8 mouse cellular contexts compared by ENCODE assay signal in genomic region chr11:103639407-103639946, GRCm38 (mm10). TPM values are rescaled to one million over a fixed set of nuclear protein-coding genes. Genes with fewer than 3 reads are reported as not detected.
DNase-seq lines count a peak whose midpoint lies in the region; TF ChIP-seq lines count a peak whose summit lies in the region.

No protein-coding gene starts in this region.

- no peaks in the 10 kb centered on the region for H3K79me2 ChIP-seq in CH12.LX (replicated peaks; ENCODE audit: control insufficient read depth, extremely low read depth, insufficient read depth, poor library complexity, severe bottlenecking)

- H3K27ac ChIP-seq in heart, embryonic 10.5 days, result no peak overlapping the region
- H3K27ac ChIP-seq in CH12.LX (ENCODE audit: insufficient read depth, low read depth), result no peak overlapping the region
- no peak overlapping the region for H3K27ac ChIP-seq in bone marrow macrophage, adult 2 months (ENCODE audit: insufficient read depth, low read depth, low read length)
- H3K27ac ChIP-seq in testis, adult 2 months (ENCODE audit: control insufficient read depth, insufficient read depth, low read depth, low read length), result no peak overlapping the region

- TF ChIP-seq CTCF in CH12.LX (conservative IDR thresholded peaks at IDR 0.05 in 1 of 2, IDR thresholded peaks at IDR 0.05 in 1 of 2; ENCODE audit: low read depth in 2 of 2, low read length in 2 of 2), result peak; percentile 96 to 98
- peak; percentile 76 for TF ChIP-seq CTCF in bone marrow macrophage, adult 2 months (IDR thresholded peaks at IDR 0.05; ENCODE audit: low read depth, low read length)
- TF ChIP-seq CTCF in testis, adult 2 months (IDR thresholded peaks at IDR 0.05; ENCODE audit: control insufficient read depth, insufficient read depth, insufficient replicate concordance, low read depth, low read length), result peak; percentile 91; the same call in 1 of the 2 replicates

- no peak for TF ChIP-seq POLR2A in CH12.LX (IDR thresholded peaks at IDR 0.05; ENCODE audit: low read depth, low read length)
- no peak for TF ChIP-seq POLR2A in bone marrow macrophage, adult 2 months (IDR thresholded peaks at IDR 0.05; ENCODE audit: borderline replicate concordance, low read depth, low read length)
- no peak for TF ChIP-seq POLR2A in testis, adult 2 months (IDR thresholded peaks at IDR 0.05; ENCODE audit: control insufficient read depth, low read depth, low read length)

- no peaks in the 10 kb centered on the region for H3K4me1 ChIP-seq in heart, embryonic 10.5 days
- no peaks in the 10 kb centered on the region for H3K4me1 ChIP-seq in CH12.LX (ENCODE audit: control insufficient read depth in 1 of 2, insufficient read depth in 2 of 2)
- H3K4me1 ChIP-seq in bone marrow macrophage, adult 2 months (ENCODE audit: control insufficient read depth, insufficient read depth, low read length), result no peaks in the 10 kb centered on the region
- no peaks in the 10 kb centered on the region; the same call in 1 of the 2 replicates for H3K4me1 ChIP-seq in testis, adult 2 months (ENCODE audit: control insufficient read depth, insufficient read depth, low read length)

- TF ChIP-seq EP300 in CH12.LX (IDR thresholded peaks at IDR 0.05; ENCODE audit: low read length), result 0 out of 2 replicates have a peak, but pooled peaks have one; percentile 16

- peak; percentile 99 for TF ChIP-seq RAD21 in CH12.LX (IDR thresholded peaks at IDR 0.05; ENCODE audit: low read depth, low read length)

- H3K9me3 ChIP-seq in heart, embryonic 10.5 days, result no peaks in the 10 kb centered on the region
- peaks cover 3% of the 10 kb centered on the region for H3K9me3 ChIP-seq in CH12.LX (replicated peaks; ENCODE audit: low read length)

- no peak overlapping the region for H3K4me3 ChIP-seq in heart, embryonic 10.5 days
- H3K4me3 ChIP-seq in CH12.LX (replicated peaks in 1 of 3; ENCODE audit: low read depth in 2 of 3, low read length in 2 of 3, poor library complexity in 1 of 3), result no peak overlapping the region
- no peak overlapping the region for H3K4me3 ChIP-seq in bone marrow macrophage, adult 2 months (ENCODE audit: insufficient read depth, low read length)
- peak overlapping the region; percentile 72 for H3K4me3 ChIP-seq in testis, adult 2 months (ENCODE audit: control insufficient read depth, low read depth, low read length)

- 3% methylated on average over 10 of the region's 10 CpGs for WGBS in heart, embryonic 10.5 days

- DNase-seq in heart, adult 18-20 months, result peak; percentile 26 to 69
- no peak for DNase-seq in heart, embryonic 10.5 days (ENCODE audit: low spot score)
- peak; percentile 71 for DNase-seq in CH12.LX (ENCODE audit: extremely low read depth)
- peak; percentile 39 for DNase-seq in fibroblast of lung, adult 2 months (ENCODE audit: low read depth)
- peak; percentile 76 for DNase-seq in kidney, postnatal 10 days
- DNase-seq in mesoderm, embryonic 11.5 days (ENCODE audit: low read depth, low spot score), result peak; percentile 84

- H3K4me2 ChIP-seq in CH12.LX (ENCODE audit: insufficient read depth, low read depth, poor library complexity, severe bottlenecking), result 0 out of 2 replicates have a peak overlapping the region, but pooled peaks have one; percentile 41

- dilution Hi-C loops in CH12.LX (cut with MboI; ENCODE audit: extremely low pct_ligation_motif_present, extremely low pct_unique_long_range_greater_than_20kb, low sequenced_read_pairs), result no loop called here

- in situ Hi-C loops in CH12.LX (cut with MboI; ENCODE audit: low pct_ligation_motif_present, low pct_unique_long_range_greater_than_20kb, low sequenced_read_pairs), result no loop called here

- peaks cover 50% of the 10 kb centered on the region for H3K27me3 ChIP-seq in heart, embryonic 10.5 days (ENCODE audit: insufficient read depth, poor library complexity, severe bottlenecking)
- peaks cover 92% of the 10 kb centered on the region for H3K27me3 ChIP-seq in CH12.LX (replicated peaks)
- no peaks in the 10 kb centered on the region for H3K27me3 ChIP-seq in testis, adult 2 months (ENCODE audit: control insufficient read depth, insufficient read depth, low read length)

- H3K36me3 ChIP-seq in heart, embryonic 10.5 days, result no peaks in the 10 kb centered on the region
- H3K36me3 ChIP-seq in CH12.LX (replicated peaks in 1 of 2; ENCODE audit: control insufficient read depth in 1 of 2, insufficient read depth in 1 of 2, low read length in 1 of 2), result no peaks in the 10 kb centered on the region
- H3K36me3 ChIP-seq in testis, adult 2 months (ENCODE audit: control insufficient read depth, insufficient read depth, low read length), result no peaks in the 10 kb centered on the region

- H3K9ac ChIP-seq in CH12.LX (ENCODE audit: insufficient read depth, low read depth), result no peak overlapping the region

TF ChIP-seq in CH12.LX, 34 proteins besides CTCF, POLR2A, EP300 and RAD21:
- peak; percentile 88 for TF ChIP-seq ZNF384 (IDR thresholded peaks at IDR 0.05; ENCODE audit: low read depth, low read length)
- peak; percentile 53; the same call in 1 of the 2 replicates for TF ChIP-seq IRF4 (IDR thresholded peaks at IDR 0.05; ENCODE audit: low read depth, low read length)
- peak; percentile 70; the same call in 1 of the 2 replicates for TF ChIP-seq MYC (IDR thresholded peaks at IDR 0.05; ENCODE audit: low read depth, low read length)
- TF ChIP-seq ZC3H11A (IDR thresholded peaks at IDR 0.05; ENCODE audit: low read depth, low read length), result peak; percentile 78
- peak; percentile 71 for TF ChIP-seq NELFE (IDR thresholded peaks at IDR 0.05; ENCODE audit: low read depth, low read length)
- TF ChIP-seq CHD2 (IDR thresholded peaks at IDR 0.05; ENCODE audit: low read length), result no peak
- TF ChIP-seq BHLHE40 (IDR thresholded peaks at IDR 0.05; ENCODE audit: low read depth, low read length), result peak; percentile 5; the same call in 1 of the 2 replicates
- TF ChIP-seq MAZ (IDR thresholded peaks at IDR 0.05; ENCODE audit: low read depth, low read length), result 0 out of 2 replicates have a peak, but pooled peaks have one; percentile 39
- peak; percentile 23; the same call in 1 of the 2 replicates for TF ChIP-seq MXI1 (IDR thresholded peaks at IDR 0.05; ENCODE audit: low read depth, low read length)
- TF ChIP-seq ZMIZ1 (IDR thresholded peaks at IDR 0.05; ENCODE audit: low read depth, low read length), result no peak
- TF ChIP-seq SIN3A (IDR thresholded peaks at IDR 0.05; ENCODE audit: low read length), result peak; percentile 56; the same call in 1 of the 2 replicates
- no peak for TF ChIP-seq UBTF (IDR thresholded peaks at IDR 0.05; ENCODE audit: low read depth, low read length)
- 0 out of 2 replicates have a peak, but pooled peaks have one; percentile 45 for TF ChIP-seq MAX (IDR thresholded peaks at IDR 0.05; ENCODE audit: low read length)
- peak; percentile 96 for TF ChIP-seq SMC3 (IDR thresholded peaks at IDR 0.05; ENCODE audit: low read depth, low read length)
- TF ChIP-seq MAFK (IDR thresholded peaks at IDR 0.05; ENCODE audit: insufficient replicate concordance, low read length), result peak; percentile 13; the same call in 1 of the 2 replicates
- no peak for TF ChIP-seq TBP (conservative IDR thresholded peaks at IDR 0.05; ENCODE audit: low read depth, low read length)
- TF ChIP-seq JUND (conservative IDR thresholded peaks at IDR 0.05; ENCODE audit: low read depth, low read length), result peak; percentile 69

RNA-seq across cellular contexts. Expression of gene Lyzl6, which starts 0.8 kb away (rescaled TPM):
- not detected for total RNA-seq in heart, adult 18-20 months (2021)
- not detected in 2 replicates for polyA plus RNA-seq in heart, embryonic 10.5 days (2016; fragmentation: Nextera tagmentation; extraction: Ambion mirVana)
- total RNA-seq in CH12.LX (2012; rRNA removed) (not detected in 2 replicates), CH12.LX (2014; rRNA removed) (not detected in 2 replicates)
- not detected in 2 replicates for polyA plus RNA-seq in CH12.LX (2012; ENCODE audit: insufficient read length, low read depth)
- polyA plus RNA-seq in bone marrow macrophage, adult 2 months (2012; ENCODE audit: insufficient read depth, insufficient read length, missing spikeins), result not detected in 2 replicates
- 231 and 296 TPM in 2 replicates for polyA plus RNA-seq in testis, adult 2 months (2012; rRNA removed)

RNA-seq across cellular contexts. Expression of gene Rprml, which starts 9.9 kb away (rescaled TPM):
- not detected for total RNA-seq in heart, adult 18-20 months (2021)
- polyA plus RNA-seq in heart, embryonic 10.5 days (2016; fragmentation: Nextera tagmentation; extraction: Ambion mirVana), result 0.48 TPM in 1 of 2 replicates, not detected in the other
- total RNA-seq in CH12.LX (2012; rRNA removed), result not detected in 2 replicates
- total RNA-seq in CH12.LX (2014; rRNA removed), result not detected in 2 replicates
- not detected in 2 replicates for polyA plus RNA-seq in CH12.LX (2012; ENCODE audit: insufficient read length, low read depth)
- polyA plus RNA-seq in bone marrow macrophage, adult 2 months (2012; ENCODE audit: insufficient read depth, insufficient read length, missing spikeins), result not detected in 2 replicates
- polyA plus RNA-seq in testis, adult 2 months (2012; rRNA removed), result 2.7 and 4.8 TPM in 2 replicates

RNA-seq across cellular contexts. Expression of gene Gm884, which starts 18.5 kb away (rescaled TPM):
- not detected for total RNA-seq in heart, adult 18-20 months (2021)
- polyA plus RNA-seq in heart, embryonic 10.5 days (2016; fragmentation: Nextera tagmentation; extraction: Ambion mirVana), result not detected in 2 replicates
- total RNA-seq in CH12.LX (2012; rRNA removed), result not detected in 2 replicates
- not detected in 2 replicates for total RNA-seq in CH12.LX (2014; rRNA removed)
- polyA plus RNA-seq in CH12.LX (2012; ENCODE audit: insufficient read length, low read depth), result not detected in 2 replicates
- not detected in 2 replicates for polyA plus RNA-seq in bone marrow macrophage, adult 2 months (2012; ENCODE audit: insufficient read depth, insufficient read length, missing spikeins)
- 21.5 and 29.5 TPM in 2 replicates for polyA plus RNA-seq in testis, adult 2 months (2012; rRNA removed)

RNA-seq across cellular contexts. Expression of gene Gosr2, which starts 58.2 kb away (rescaled TPM):
- 10 to 100 TPM; 31.1 to 32.8 TPM for total RNA-seq in heart, adult 18-20 months (2021)
- polyA plus RNA-seq in heart, embryonic 10.5 days (2016; fragmentation: Nextera tagmentation; extraction: Ambion mirVana), result 80.1 and 86.4 TPM in 2 replicates
- total RNA-seq in CH12.LX (2012; rRNA removed) (93.7 and 109 TPM in 2 replicates), CH12.LX (2014; rRNA removed) (106 and 108 TPM in 2 replicates)
- polyA plus RNA-seq in CH12.LX (2012; ENCODE audit: insufficient read length, low read depth), result 107 and 109 TPM in 2 replicates
- polyA plus RNA-seq in bone marrow macrophage, adult 2 months (2012; ENCODE audit: insufficient read depth, insufficient read length, missing spikeins), result 52.4 and 56.7 TPM in 2 replicates
- 150 and 154 TPM in 2 replicates for polyA plus RNA-seq in testis, adult 2 months (2012; rRNA removed)

Comparison
In these comparisons a context has a peak if more than half of its experiments do, and no peak if none do; other contexts are left out.
1. RNA of gene Lyzl6, which starts 0.8 kb away (polyA plus RNA-seq): 231 to 296 TPM in testis, adult 2 months; not detected in heart, embryonic 10.5 days, not detected in CH12.LX and not detected in bone marrow macrophage, adult 2 months; every median in the first group is over 100 times any median in the second.
2. RNA of gene Gm884, which starts 18.5 kb away (polyA plus RNA-seq): 21.5 to 29.5 TPM in testis, adult 2 months; not detected in heart, embryonic 10.5 days, not detected in CH12.LX and not detected in bone marrow macrophage, adult 2 months; every median in the first group is over 10 times any median in the second.
3. Peak in every context shown above with its lines, with median percentiles within 50 percentile points of each other: CTCF ChIP-seq.